Mouse (Mus musculus) frontal cortex, adult 2 months (tissue): Measurements from ENCODE around the gene Ywhag. TPM values are rescaled to one million over a fixed set of nuclear protein-coding genes. Genes with fewer than 3 reads are reported as not detected.

Experiments used
- polyA plus RNA-seq: library from polyadenylated mRNA; depleted of rRNA; stranded (reverse); fragments of >200 nt; gene quantifications from 2 replicates; pipeline ENCODE4 v1.2.3, GENCODE M21; 2012; rRNA removed

The Ywhag gene
- polyA plus RNA-seq, 1 experiment, result 551 TPM

Other genes starting within 250 kb of the Ywhag start
- gene Tmem120a, start 190.2 kb downstream of the Ywhag start, polyA plus RNA-seq, result 13.0 and 13.7 TPM in 2 replicates
- gene Styxl1, start 156.2 kb downstream of the Ywhag start, polyA plus RNA-seq, result 0.14 TPM in 1 of 2 replicates, not detected in the other
- 500 and 513 TPM in 2 replicates for gene Mdh2, start 156.1 kb downstream of the Ywhag start, polyA plus RNA-seq
- gene Srrm3, start 127.7 kb downstream of the Ywhag start, polyA plus RNA-seq, result 90.2 and 94.9 TPM in 2 replicates
- gene Hspb1, start 46.7 kb downstream of the Ywhag start, polyA plus RNA-seq, result 29.6 and 40.7 TPM in 2 replicates
- gene Ssc4d, start 39.9 kb upstream of the Ywhag start, polyA plus RNA-seq, result 2.6 and 2.9 TPM in 2 replicates
- 0.06 TPM in 1 of 2 replicates, not detected in the other for gene Zp3, start 45.5 kb upstream of the Ywhag start, polyA plus RNA-seq
- gene Dtx2, start 60.2 kb upstream of the Ywhag start, polyA plus RNA-seq, result 10.5 and 10.6 TPM in 2 replicates
- gene Upk3b, start 103.9 kb upstream of the Ywhag start, polyA plus RNA-seq, result not detected in 2 replicates
- 0.22 and 0.67 TPM in 2 replicates for gene Upk3bl, start 119.9 kb upstream of the Ywhag start, polyA plus RNA-seq
- gene Rasa4, start 149.3 kb upstream of the Ywhag start, polyA plus RNA-seq, result 23.9 and 24.6 TPM in 2 replicates
- gene Polr2j, start 182.0 kb upstream of the Ywhag start, polyA plus RNA-seq, result 121 TPM in 2 replicates
- gene Lrwd1, start 201.5 kb upstream of the Ywhag start, polyA plus RNA-seq, result 21.9 and 24.4 TPM in 2 replicates
- 11.5 and 12.1 TPM in 2 replicates for gene Alkbh4, start 201.5 kb upstream of the Ywhag start, polyA plus RNA-seq
- gene Orai2, start 236.1 kb upstream of the Ywhag start, polyA plus RNA-seq, result 58.3 and 62.3 TPM in 2 replicates